Mouse (Mus musculus) lung, embryonic 16.5 days (tissue): Measurements from ENCODE around the gene Tmbim7. TPM values are rescaled to one million over a fixed set of nuclear protein-coding genes. Genes with fewer than 3 reads are reported as not detected.
"Not testable (repeated sequence)": the region's sequence is repeated elsewhere in the genome, so short reads cannot be mapped to it uniquely, and the experiment has no call there.

ENCODE experiments used
- ATAC-seq: fragments of 200-750 bp; cut with Nextera tagmentation; 2 replicates; pipeline ENCODE4 v1.8.0; 2017; ENCODE audit warnings: low read depth, mild to moderate bottlenecking, moderate library complexity
- H3K27ac ChIP-seq: fragments of 300-500 bp; sonication (generic); 2 replicates; pipeline ENCODE4 v1.5.1; 2014; ENCODE audit warnings: mild to moderate bottlenecking, control low read depth, low read length
- H3K27me3 ChIP-seq: fragments of 300-500 bp; sonication (generic); 2 replicates; pipeline ENCODE4 v1.6.1; 2014; ENCODE audit warnings: low read depth, low read length, mixed read lengths; ENCODE audit not compliant: control insufficient read depth, insufficient read depth
- H3K36me3 ChIP-seq: fragments of 300-500 bp; sonication (generic); 2 replicates; pipeline ENCODE4 v1.6.1; 2014; ENCODE audit warnings: low read length; ENCODE audit not compliant: control insufficient read depth, insufficient read depth
- H3K4me1 ChIP-seq: fragments of 300-500 bp; sonication (generic); replicated peaks from 2 replicates; pipeline ENCODE4 v1.6.1; 2014; ENCODE audit warnings: low read length, mixed read lengths; ENCODE audit not compliant: control insufficient read depth, insufficient read depth
- H3K4me2 ChIP-seq: fragments of 300-500 bp; sonication (generic); 2 replicates; pipeline ENCODE4 v1.6.1; 2014; ENCODE audit warnings: low read depth, low read length, control low read depth
- H3K4me3 ChIP-seq: fragments of 300-500 bp; sonication (generic); 2 replicates; pipeline ENCODE4 v1.5.1; 2014; ENCODE audit warnings: mild to moderate bottlenecking, low read length, control low read depth
- H3K9ac ChIP-seq: fragments of 300-500 bp; sonication (generic); 2 replicates; pipeline ENCODE4 v1.6.1; 2014; ENCODE audit warnings: low read length, control low read depth
- H3K9me3 ChIP-seq: fragments of 300-500 bp; sonication (generic); 2 replicates; pipeline ENCODE4 v1.6.1; 2016; ENCODE audit warnings: low read length; ENCODE audit not compliant: control insufficient read depth
- WGBS: fragments of 180-500 bp; shearing (Covaris S2); extraction: QIAGEN DNeasy Blood & Tissue Kit; methylation state at CpG from one replicate; pipeline ENCODE4 v1.1.7; 2014; 5-methylcytosine and 5-hydroxymethylcytosine counted together
- polyA plus RNA-seq: library from polyadenylated mRNA; unstranded; fragments of >200 nt; fragmentation: Nextera tagmentation; extraction: Ambion mirVana; gene quantifications from 2 replicates; pipeline ENCODE4 v1.2.1, GENCODE M21; 2015

Tmbim7 gene
- not detected in 2 replicates for polyA plus RNA-seq

DNA sequence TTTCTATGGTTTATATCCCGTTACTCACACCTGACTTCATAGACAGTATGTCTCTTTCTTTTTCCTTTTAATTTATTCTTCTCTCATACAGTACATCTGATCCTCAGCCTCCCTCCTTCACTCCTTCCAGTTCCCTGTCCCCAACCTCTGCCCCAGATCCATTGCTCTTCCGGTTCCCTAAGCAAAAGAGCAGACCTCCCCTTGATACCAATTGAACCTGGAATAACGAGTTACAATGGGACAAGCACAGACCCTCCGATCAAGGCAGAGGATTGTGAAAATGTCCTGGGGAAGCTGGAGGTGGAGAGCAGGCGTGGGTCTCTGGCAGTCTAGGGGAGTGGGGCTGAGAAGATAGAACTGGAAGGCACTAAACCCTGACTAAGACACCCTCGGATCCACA lies at the start of gene Tmbim7:
TSS of gene Tmbim7 (plus strand) at position 301 of the 400 bp plus-strand sequence.
- Histone ChIP-seq H3K36me3 (no peaks in the 10 kb centered on the region), H3K4me3 (no peak within 1 kb of the TSS), H3K9ac (no peak within 1 kb of the TSS), H3K27ac (no peak within 1 kb of the TSS), H3K9me3 (no peaks in the 10 kb centered on the region), H3K27me3 (no peaks in the 10 kb centered on the region), H3K4me2 (no peak within 1 kb of the TSS), H3K4me1 (peaks cover 4% of the 10 kb centered on the region; the same call in 1 of the 2 replicates)
- WGBS, result 73% methylated on average over 6 of the region's 6 CpGs
- ATAC-seq, result no peak

DNA sequence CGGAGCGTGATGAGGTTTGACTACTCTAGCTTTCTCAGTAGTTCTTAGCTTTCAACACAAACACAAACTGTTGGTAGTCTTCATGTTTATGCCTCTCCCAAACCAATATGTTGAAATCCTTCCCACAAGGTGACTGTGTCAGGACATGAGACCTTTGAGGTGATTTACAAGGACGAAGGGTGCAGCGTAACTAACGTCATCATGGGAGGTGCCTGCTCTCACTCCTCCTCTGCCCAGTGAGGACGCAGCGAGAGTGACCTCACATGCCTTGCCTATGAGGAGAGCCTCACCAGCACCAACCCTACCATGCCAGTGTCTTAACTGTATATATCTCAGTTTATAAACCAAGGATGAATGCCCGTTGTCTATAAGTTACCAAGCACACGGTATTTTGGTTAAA lies 43.9 kb upstream of the Tmbim7 start:
- H3K9ac ChIP-seq, result no peak overlapping the region
- peaks cover 16% of the 10 kb centered on the region for H3K36me3 ChIP-seq
- H3K27me3 ChIP-seq, result no peaks in the 10 kb centered on the region
- H3K9me3 ChIP-seq, result no peaks in the 10 kb centered on the region
- H3K4me1 ChIP-seq, result no peaks in the 10 kb centered on the region
- H3K4me3 ChIP-seq, result no peak overlapping the region
- 90% methylated on average over 9 of the region's 9 CpGs for WGBS
- H3K4me2 ChIP-seq, result no peak overlapping the region
- H3K27ac ChIP-seq, result no peak overlapping the region
- ATAC-seq, result no peak

DNA sequence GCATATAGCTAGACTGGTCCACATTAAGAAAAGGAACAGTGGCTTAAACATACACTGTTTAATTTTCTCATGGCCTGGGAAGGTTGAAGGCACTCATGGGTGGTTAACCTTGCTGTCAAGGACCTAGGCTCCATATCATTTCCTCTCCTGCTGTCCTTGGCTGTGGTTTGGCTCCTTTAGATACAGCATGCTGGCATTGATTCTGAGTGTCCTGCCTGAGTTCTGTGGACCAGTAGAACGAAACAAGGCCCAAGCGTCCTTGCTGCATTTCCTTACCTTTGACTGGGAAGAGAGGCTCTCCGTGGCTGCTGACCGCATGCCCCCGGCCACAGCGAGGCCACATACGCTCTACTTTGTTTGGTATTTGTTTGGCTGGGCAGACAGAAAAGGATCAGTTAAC lies 41.7 kb upstream of the Tmbim7 start:
- peaks cover 18% of the 10 kb centered on the region for H3K36me3 ChIP-seq
- no peaks in the 10 kb centered on the region for H3K9me3 ChIP-seq
- ATAC-seq, result no peak
- no peak overlapping the region for H3K4me2 ChIP-seq
- WGBS, result 92% methylated on average over 7 of the region's 7 CpGs
- no peak overlapping the region for H3K27ac ChIP-seq
- H3K4me3 ChIP-seq, result no peak overlapping the region
- no peaks in the 10 kb centered on the region for H3K27me3 ChIP-seq
- H3K4me1 ChIP-seq, result no peaks in the 10 kb centered on the region
- no peak overlapping the region for H3K9ac ChIP-seq

DNA sequence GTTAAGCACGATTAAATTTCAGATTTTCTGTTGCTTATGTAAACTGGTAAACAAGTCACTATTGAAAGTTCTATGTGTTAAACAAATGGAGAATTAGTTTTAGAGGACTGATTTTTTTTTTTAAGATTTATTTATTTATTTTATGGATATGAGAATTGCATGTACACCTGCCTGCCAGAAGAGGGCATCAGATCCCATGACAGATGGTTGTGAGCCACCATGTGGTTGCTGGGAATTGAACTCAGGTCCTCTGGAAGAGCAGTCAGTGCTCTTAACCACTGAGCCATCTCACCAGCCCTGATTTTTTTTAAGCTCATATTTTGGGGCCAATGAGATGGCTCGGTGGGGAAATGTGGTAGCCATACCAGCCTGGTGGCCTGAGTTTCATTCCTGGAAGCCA lies 39.1 kb upstream of the Tmbim7 start:
- H3K27ac ChIP-seq, ATAC-seq, H3K9me3 ChIP-seq, H3K9ac ChIP-seq, H3K4me3 ChIP-seq, H3K27me3 ChIP-seq, H3K4me2 ChIP-seq, H3K4me1 ChIP-seq: not testable (repeated sequence)
- H3K36me3 ChIP-seq, result peaks cover 12% of the 10 kb centered on the region; the same call in 1 of the 2 replicates
- WGBS, result 91% methylated on average over 2 of the region's 2 CpGs

DNA sequence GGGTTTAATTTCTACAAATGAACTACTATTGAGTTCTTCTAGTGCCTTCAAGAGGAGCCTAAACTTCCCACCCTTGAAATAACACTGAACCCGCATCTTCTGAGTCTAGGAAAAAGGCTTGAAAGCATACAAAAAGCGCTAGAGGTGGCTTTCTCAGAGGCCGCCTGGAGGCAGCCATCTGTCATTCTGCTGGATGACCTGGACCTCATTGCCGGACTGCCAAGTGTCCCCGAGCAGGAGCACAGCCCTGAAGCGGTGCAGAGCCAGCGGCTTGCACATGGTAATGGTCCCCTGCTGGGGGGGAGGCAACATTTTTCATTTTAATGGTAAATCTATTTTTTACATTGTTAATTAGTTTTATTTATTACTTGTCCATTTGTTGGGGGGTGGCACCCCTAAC lies 30.5 kb upstream of the Tmbim7 start:
- H3K9ac ChIP-seq, result no peak overlapping the region
- H3K4me1 ChIP-seq, result no peaks in the 10 kb centered on the region
- no peaks in the 10 kb centered on the region for H3K27me3 ChIP-seq
- no peaks in the 10 kb centered on the region for H3K9me3 ChIP-seq
- H3K4me2 ChIP-seq, result no peak overlapping the region
- H3K27ac ChIP-seq, result no peak overlapping the region
- H3K36me3 ChIP-seq, result peaks cover 18% of the 10 kb centered on the region
- WGBS, result 85% methylated on average over 7 of the region's 7 CpGs
- no peak overlapping the region for H3K4me3 ChIP-seq
- no peak for ATAC-seq

DNA sequence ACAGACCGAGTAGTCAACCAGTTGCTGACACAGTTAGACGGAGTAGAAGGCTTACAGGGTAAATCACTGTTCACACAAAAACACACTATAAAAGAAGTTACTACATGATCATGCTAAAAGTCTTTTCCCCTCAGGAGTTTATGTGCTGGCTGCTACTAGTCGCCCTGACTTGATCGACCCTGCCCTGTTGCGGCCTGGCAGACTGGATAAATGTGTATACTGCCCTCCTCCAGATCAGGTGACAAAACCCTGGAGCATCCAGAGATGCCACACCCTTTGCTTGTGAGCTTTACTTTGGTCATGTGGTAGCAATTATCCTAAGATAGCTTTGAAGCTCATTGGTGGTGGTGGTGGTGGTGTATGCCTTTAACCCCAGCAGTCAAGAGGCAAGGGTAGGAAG lies 20.9 kb upstream of the Tmbim7 start:
- no peak overlapping the region for H3K4me3 ChIP-seq
- H3K4me2 ChIP-seq, result no peak overlapping the region
- H3K27ac ChIP-seq, result no peak overlapping the region
- no peaks in the 10 kb centered on the region for H3K27me3 ChIP-seq
- no peak overlapping the region for H3K9ac ChIP-seq
- no peak for ATAC-seq
- peaks cover 18% of the 10 kb centered on the region for H3K36me3 ChIP-seq
- no peaks in the 10 kb centered on the region for H3K9me3 ChIP-seq
- WGBS, result 87% methylated on average over 5 of the region's 5 CpGs
- H3K4me1 ChIP-seq, result no peaks in the 10 kb centered on the region

DNA sequence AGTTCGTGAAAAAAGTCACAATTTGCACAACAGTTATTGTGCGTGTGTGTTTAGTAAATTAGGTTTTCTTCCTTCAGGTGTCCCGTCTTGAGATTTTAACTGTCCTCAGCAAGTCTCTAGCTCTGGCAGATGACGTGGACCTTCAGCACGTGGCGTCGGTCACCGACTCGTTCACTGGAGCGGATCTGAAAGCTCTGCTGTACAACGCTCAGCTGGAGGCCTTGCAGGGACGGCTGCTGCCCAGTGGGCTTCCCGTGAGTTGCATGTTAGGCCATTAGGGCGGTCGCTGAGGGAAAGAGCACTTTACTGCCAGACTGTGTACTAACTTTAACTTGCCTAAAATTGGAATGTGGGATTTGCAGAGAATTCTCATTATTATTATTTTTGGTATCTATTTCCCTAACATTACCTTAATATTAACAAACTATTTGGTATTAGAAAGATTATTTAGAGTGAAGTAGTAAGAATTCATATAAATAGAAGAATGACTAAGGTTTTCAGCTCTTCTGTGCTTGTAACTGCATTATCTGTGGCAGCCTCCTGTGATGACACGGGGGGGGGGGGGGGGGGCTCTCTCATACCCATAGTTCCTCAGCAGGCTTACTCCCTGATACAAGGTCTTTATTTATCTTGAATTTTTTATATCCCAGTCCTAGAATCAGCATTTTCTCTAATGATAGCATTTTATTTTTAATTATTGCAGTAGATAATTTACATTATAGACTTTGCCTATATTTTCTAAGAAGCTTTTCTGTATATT lies 19.3 kb upstream of the Tmbim7 start:
- WGBS, result 78% methylated on average over 16 of the region's 16 CpGs
- no peak overlapping the region for H3K4me3 ChIP-seq
- no peaks in the 10 kb centered on the region for H3K9me3 ChIP-seq
- no peaks in the 10 kb centered on the region for H3K27me3 ChIP-seq
- no peak overlapping the region for H3K27ac ChIP-seq
- no peak overlapping the region for H3K9ac ChIP-seq
- no peak for ATAC-seq
- H3K36me3 ChIP-seq, result peaks cover 14% of the 10 kb centered on the region
- H3K4me1 ChIP-seq, result no peaks in the 10 kb centered on the region
- no peak overlapping the region for H3K4me2 ChIP-seq

DNA sequence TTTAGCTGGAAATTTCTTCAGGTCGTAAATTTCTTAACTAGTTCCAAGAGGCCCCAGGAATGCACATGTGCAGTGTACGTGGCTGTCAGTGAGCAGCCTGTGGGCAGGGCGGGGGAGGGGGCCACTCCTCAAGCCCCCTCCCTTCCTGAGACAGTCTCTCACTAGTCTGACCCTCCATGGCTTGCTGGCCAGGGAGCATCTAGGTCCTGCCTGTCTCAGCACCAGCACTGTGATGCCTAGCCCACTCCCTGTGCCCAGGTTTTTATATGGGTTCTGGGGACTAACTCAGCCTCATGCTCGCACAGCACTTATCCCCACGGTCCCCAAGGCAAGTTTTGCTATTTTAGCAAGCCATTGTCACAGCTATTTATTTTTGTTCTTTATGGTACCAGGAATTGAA lies 18.7 kb upstream of the Tmbim7 start:
- ATAC-seq, result no peak
- H3K4me3 ChIP-seq, result no peak overlapping the region
- no peak overlapping the region for H3K27ac ChIP-seq
- H3K4me2 ChIP-seq, result no peak overlapping the region
- H3K27me3 ChIP-seq, result no peaks in the 10 kb centered on the region
- H3K9ac ChIP-seq, result no peak overlapping the region
- 79% methylated on average over 5 of the region's 5 CpGs for WGBS
- H3K9me3 ChIP-seq, result no peaks in the 10 kb centered on the region
- H3K4me1 ChIP-seq, result no peaks in the 10 kb centered on the region
- H3K36me3 ChIP-seq, result peaks cover 14% of the 10 kb centered on the region

DNA sequence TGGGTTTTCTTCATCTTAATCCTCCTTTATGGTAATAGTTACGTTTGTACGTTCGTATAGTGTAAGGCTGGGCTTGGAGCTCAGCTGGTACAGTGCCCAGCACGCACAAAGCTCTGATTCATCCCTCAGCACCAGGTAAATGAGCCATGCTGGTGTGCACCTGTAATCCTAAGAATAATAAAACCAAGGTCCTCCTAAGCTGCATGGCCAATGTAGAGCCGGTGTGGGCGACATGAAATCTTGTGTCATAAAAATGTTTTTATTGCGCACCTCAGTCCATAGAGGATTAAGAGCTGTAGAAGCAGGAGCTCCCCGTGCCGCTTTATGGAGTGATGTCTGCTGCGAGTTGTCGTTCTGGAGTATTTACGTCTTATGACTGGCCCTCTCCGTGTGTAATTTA lies 17.7 kb upstream of the Tmbim7 start:
- Histone ChIP-seq H3K27me3 (no peaks in the 10 kb centered on the region), H3K9ac (no peak overlapping the region), H3K36me3 (peaks cover 14% of the 10 kb centered on the region), H3K9me3 (no peaks in the 10 kb centered on the region), H3K4me3 (no peak overlapping the region), H3K27ac (no peak overlapping the region), H3K4me2 (no peak overlapping the region), H3K4me1 (no peaks in the 10 kb centered on the region)
- 93% methylated on average over 13 of the region's 13 CpGs for WGBS
- ATAC-seq, result no peak
